Mouse (Mus musculus) layer of hippocampus, adult 8-10 months (tissue): ENCODE results near the gene Gm19345. TPM values are rescaled to one million over a fixed set of nuclear protein-coding genes. Genes with fewer than 3 reads are reported as not detected.

Source experiments
- DNase-seq, 2 experiments: peaks; one replicate each; pipeline ENCODE4 v3.0.0; 2022; ENCODE audit warnings: low spot score in 2 of 2
- total RNA-seq, 4 experiments: library from RNA; stranded (reverse); gene quantifications; 2 replicates each; pipeline ENCODE4 v1.2.4; 2022

Gene Gm19345
- 1 to 10 TPM; 1.5 to 2.6 (median 2.2) TPM for total RNA-seq

DNA sequence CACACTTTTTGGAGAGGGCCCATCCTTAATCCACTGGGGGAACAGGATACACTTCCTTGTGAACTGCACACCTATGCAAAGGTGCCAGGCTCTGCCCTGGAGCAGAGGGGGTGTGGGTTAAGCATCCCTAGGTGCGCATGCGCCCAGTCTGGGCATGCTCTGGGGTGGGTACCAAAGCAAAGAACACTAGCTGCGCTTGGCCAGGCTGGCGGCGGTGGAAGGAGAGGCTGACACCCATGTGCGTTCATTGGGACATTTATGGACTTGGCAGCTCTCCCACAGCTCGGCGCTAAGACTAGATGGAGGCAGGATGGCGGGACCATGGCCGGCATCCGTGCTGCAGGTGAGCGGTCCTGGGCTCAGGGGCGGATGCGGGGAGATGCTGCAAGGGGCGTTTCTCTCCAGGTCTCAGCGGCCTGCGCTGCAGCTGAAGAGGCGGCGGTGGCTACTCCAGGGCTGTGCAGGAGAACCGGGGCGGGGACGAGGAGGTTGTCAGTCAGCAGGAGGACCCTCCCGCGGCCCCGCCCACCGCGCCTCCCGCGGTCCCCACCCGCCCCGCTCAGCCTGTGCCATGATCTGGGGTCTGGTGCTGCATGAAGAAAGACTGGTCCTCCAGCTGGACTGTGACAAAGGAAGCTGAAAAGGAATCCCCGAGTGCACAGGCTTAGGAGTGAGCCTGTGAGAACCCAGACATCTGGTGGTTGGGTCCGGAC, at the start of gene Gm19345:
Gene Gm19345, plus strand, starts transcription at position 146 of the 713 bp plus-strand sequence.
- DNase-seq, result peak in 1 of 2 experiments; percentile 22

GRCm38 (mm10) chr7:19802995-19803394, 48.8 kb upstream of the Gm19345 start:
- peak in 1 of 2 experiments; percentile 70 for DNase-seq

DNA sequence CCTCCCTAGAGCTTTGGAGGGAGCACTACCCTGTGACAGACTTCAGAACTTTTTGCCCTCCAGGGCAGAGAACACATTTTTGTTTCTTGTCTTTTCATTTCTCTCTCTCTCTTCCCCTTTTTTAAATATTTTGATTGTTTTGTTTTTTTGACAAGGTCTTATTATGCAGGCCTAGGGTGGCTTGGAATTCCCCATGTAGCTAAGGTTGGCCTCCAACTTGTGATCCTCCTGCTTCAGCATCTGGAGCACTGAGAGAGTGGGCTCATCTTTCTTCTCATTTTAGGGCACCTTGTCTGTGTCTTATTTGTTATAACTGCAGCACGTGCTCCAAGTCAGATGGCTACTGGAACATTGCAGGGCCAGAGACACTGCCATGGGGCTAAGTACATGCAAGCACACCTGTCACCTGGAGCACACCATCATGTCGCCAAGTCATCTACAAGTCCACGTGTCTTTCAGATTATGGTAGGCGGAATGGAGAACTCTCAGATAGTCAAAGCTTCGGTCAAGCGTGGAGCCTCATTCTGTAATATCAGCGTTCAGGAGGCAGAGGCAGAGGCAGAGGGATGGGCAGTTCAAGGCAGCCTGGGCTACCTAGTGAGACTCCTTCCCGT, 45.3 kb upstream of the Gm19345 start:
- no peak for DNase-seq

DNA sequence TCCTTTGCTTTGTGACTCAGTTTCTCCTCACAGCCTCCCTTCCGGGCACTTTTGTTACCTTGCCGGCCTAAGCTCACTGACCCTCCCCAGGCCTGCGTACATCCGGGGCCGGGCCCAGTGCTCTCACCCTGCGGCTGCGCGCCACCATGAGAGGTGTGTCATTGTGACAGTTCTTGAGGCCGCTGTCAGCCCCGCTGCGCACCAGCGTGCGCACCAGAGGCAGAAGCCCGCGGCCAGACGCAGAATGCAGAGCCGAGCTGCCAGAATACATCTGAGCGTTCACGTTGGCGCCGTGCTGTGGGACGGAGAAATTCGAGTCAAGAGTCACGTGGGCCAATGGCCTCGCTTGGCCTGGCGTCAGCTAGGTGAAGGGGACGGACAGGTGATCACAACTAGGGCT, 42.4 kb upstream of the Gm19345 start:
- DNase-seq, result no peak

DNA sequence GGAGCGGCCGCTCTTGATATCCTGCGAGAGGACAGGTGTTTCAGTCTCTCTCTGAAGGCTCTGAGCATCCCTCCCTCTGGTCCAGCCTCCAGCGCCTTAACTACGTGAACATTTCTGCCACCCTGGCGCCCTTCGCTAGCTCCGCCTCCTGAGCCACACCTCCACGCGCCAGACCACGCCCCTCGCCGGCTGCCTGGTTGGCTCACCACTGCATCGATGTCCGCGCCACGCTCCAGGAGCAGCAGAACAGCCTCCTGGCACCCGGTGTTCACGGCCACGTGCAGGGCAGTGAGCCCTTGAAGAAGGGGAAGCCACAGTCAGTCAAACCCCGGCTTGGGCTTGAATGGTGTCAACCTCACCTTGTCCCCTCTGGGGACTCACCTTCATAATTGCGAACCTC, 40.7 kb upstream of the Gm19345 start:
- DNase-seq, result no peak

GRCm38 (mm10) chr7:19813161-19813560, 38.6 kb upstream of the Gm19345 start:
- DNase-seq, result no peak

GRCm38 (mm10) chr7:19813579-19814122, 38.2 kb upstream of the Gm19345 start:
- DNase-seq, result no peak

GRCm38 (mm10) chr7:19815296-19816223, 36.2 kb upstream of the Gm19345 start:
- no peak for DNase-seq

DNA sequence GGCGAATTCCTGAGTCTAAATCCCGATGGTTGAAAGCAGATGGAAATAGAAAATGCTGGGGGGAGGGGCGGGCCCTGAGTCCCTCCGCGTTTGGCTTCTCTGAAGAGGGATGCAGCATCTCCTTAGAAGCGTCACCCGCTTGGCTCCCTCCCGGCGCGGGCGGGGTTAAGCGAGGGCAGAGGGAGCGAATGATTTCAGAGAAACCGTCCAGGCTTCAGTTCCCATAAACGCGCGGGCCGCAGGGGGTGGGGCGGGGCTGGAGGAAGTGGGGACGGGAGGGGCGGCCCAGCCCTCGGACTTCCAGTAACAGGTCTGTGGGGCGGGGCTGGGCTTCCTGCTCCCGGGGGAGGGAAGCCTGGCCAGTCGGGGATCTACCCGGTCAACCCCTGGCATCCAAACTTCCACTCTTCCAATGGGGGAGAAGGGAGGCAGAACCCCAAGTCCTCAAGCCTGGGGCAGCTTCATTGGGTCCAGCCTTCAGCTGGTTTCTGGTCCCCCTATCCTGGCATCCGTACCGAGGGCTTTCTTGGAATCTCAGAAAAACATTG, 35.5 kb upstream of the Gm19345 start:
- peak; percentile 29 to 31 for DNase-seq

DNA sequence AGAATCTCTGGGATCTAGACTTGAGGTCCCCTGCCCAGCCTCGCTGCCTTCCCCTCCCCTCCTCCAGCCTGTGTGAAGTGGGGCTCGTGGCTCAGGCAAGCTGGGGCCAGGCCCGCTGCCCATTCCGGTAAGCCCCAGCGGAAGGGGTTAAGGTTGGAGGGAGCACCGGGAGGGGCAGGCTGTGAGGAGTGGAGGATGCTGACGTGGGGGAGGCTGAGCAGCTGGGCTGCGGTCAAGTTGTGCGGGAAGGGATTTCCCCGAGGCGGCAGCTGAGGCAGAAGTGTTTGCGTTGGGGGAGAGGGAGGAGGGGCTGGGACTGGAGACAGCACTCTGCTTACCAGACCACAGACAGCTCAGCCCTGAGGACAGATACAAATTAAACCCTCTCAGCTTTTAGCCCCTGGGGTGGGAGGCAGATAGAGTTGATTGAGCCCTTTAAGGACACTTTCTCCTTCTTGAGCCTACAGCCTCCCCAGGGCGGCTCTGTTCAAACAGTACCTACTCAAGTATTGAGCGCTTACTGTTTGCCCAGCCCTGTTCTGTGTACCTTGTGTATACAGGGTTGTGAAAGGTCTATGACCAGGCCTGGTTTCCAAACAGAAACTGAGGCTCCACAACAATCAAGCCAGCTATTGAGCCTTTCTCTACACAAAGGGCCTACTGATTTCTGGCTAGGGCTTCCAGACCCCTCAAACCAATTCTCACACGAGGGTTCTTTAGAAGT, 34.3 kb upstream of the Gm19345 start:
- no peak for DNase-seq

- DNase-seq, result no peak
Observed at GRCm38 (mm10) chr7:19818440-19818839, 33.4 kb upstream of the Gm19345 start.

DNA sequence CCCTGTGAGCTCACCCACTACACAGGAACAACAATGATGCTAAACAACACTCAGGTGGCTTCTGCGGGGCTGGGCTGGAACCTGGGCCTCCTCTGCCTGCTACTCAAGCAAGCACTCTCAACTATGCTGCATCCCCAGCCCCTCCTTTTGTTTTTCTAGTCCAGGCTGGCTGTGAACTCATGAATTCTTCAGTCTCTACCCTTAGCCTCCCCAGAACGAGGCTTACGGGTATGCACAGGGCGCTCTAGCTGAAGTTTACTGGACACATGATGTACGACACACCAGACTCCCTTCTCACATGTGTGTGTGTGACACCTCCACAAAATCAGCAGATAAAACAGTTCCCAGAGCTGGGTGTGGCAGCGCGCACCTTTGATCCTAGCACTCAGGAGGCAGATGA, 32.9 kb upstream of the Gm19345 start:
- DNase-seq, result no peak

DNA sequence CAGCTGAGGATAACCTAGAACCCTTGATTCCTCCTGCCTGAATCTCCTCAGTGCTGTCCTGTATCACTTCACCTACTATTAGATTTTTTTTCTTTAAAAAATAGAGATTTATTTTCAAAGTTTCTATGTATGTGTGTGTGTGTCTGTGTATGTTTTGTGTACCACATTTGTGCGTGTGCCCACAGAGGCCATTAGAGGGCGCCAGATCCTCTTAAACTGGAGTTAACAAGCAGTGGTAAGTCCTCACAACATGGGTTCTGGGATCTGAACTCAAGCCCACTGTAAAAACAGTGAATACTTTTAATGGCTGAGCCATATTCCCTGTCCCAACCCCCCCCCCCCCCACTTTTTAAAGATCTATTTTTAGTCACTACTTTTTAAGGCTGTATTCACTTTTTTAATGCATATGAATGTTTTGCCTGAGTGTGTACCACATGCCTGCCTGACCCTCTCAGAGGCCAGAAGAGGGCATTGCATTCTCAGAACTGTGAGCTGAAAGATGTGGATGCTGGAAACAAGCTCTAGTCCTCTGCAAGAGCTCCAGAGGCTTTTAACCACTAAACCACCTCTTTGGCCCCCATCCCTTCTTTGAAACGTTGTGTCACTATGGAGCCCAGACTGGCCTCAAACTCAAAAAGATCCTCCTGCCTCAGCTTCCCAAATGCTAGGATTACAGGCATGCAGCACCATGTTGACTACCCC, 31.3 kb upstream of the Gm19345 start:
- no peak for DNase-seq

DNA sequence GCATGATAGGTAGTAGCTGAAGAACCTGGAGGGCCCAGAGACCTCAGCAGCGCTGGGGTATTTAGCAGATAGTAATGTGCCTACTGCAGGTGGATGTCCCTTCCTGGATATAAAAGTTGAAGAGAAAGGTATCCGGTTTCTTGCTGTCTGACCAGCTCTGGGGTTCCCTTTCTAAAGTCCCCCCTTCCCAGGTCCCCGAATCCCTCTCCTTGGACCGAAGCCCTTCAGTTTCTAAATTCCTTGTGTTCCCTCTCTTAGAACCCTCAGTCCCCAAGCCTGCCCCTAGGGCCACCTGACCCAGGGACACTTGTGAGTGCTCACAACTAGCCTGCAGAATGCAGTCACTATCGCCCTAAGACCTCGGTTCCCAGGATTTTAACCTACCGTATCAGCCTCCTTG, 30.2 kb upstream of the Gm19345 start:
- DNase-seq, result no peak

DNA sequence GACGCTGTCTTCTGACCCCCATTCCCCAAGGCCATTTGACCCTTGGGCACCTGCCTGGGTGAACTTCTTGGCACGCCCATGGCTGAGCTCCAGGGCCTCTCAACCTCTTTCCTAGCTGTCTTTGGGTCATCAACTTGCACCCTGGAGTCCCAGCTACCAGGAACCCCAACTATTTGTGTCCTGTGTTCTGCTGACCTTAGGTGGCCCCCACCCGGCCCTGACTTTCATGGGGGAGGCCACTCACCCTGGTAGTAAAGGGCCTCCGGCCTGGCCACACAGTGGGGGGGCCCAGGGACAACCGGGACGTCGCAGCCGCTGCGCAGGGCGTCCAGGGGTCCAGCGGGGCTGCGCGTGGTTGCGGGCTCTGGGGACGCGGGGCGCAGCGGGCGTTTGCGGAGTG, 29.6 kb upstream of the Gm19345 start:
- no peak for DNase-seq

DNA sequence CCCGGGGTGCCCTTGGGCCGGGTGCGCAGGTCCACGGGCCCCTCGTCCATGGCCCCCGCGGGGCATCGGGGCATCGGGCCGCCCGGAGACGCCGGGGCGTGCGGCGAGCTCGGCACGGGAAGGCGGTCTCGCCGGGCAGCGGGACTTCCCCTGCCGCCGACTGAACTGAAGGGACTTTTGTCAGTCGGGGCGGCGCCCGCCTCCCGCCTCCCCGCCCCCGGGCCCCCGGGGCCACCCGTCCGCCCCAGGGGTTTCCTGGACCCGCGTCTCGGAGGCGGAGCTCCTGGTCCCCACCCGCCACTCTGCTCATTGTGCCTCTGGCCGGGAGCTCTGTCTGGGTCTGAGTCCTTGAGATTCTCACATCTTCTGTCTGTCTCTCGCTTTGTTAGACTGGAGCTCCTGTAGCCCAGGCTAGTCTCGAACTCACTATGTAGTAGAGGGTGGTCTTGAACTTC, 29.2 kb upstream of the Gm19345 start, which contains the start of gene Bcl3:
Gene Bcl3, minus strand, starts transcription at position 167 of the 455 bp plus-strand sequence.
- DNase-seq, result no peak

- DNase-seq, result no peak
Observed at GRCm38 (mm10) chr7:19823256-19824181, 28.3 kb upstream of the Gm19345 start.

GRCm38 (mm10) chr7:19824182-19824973, 27.4 kb upstream of the Gm19345 start:
- DNase-seq, result no peak
